Mouse (Mus musculus) T-cell, adult 2 months (primary cell): Measurements from ENCODE around the gene 4931406P16Rik.
A peak's percentile ranks its signal among the peaks of the same experiment; 100 is the strongest.
"Not testable (repeated sequence)": the region's sequence is repeated elsewhere in the genome, so short reads cannot be mapped to it uniquely, and the experiment has no call there.

ENCODE experiments used
- DNase-seq: peaks from one replicate; pipeline ENCODE4 v3.0.0; 2022; ENCODE audit warnings: low spot score

4931406P16Rik gene

GRCm38 (mm10) chr7:34313443-34313875 is at the start of gene 4931406P16Rik:
Gene 4931406P16Rik (minus strand): TSS chr7:34313551.
- peak; percentile 81 for DNase-seq

GRCm38 (mm10) chr7:34355629-34356028 is 42.3 kb upstream of the 4931406P16Rik start:
- no peak for DNase-seq

GRCm38 (mm10) chr7:34351997-34352396 is 38.6 kb upstream of the 4931406P16Rik start:
- DNase-seq, result peak; percentile 7

DNA sequence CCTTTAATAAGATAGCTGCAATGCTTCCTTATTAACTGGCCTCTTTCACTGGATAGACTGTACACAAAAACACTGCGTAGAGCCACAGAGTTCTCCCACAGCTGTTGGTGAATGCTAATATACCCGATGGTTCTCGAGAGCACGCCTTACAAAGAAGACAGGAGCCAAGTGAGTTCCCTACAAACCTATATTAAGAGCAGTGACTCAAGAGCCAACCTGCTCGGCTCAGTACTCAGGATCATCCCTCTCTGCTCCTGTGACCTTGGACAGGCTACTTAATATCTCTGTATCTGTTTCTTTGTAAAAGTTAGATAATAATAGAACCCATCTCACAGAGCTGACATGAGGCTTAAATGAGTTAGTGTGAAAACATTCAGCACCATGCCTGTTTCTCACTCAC is 36.8 kb upstream of the 4931406P16Rik start:
- DNase-seq, result no peak

DNA sequence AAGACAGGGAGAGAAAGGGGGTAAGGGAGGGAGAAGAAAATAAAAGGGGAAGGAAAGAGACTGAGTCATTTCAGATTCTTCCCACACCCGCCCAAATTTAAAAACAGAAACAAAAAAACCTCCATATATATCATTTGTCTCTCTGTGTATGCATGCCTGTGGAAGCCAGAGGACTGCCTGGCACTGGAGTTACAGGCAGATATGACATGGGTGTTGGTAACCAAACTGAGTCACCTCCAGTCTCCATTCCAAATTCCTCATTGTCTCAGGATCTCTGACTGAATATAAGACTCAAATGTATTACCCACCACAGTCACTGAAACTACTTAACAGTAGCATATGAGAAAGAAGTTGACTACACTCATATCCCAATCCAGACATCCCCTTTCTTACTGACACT is 34.7 kb upstream of the 4931406P16Rik start:
- DNase-seq, result no peak

- no peak for DNase-seq
Measured at GRCm38 (mm10) chr7:34347041-34347440, 33.7 kb upstream of the 4931406P16Rik start.

DNA sequence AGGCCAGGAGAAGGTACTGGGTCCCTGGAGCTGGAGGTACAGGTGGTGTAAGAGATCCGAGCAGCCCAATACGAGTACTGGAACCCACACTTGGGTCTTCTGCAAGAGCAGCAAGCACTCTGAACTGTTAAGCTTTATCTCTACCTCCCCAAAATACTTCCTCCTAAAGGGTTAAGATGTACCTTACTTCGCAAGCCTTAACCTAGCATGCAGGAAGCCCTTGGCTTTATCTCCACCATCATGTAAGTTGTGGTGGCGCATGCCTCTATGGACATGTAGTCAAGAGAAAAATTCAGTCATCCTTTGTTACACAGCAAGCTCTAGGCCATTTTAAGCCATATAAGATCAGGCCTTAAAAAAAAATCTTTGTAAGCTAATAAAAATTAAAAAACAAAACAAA is 33.2 kb upstream of the 4931406P16Rik start:
- no peak for DNase-seq

DNA sequence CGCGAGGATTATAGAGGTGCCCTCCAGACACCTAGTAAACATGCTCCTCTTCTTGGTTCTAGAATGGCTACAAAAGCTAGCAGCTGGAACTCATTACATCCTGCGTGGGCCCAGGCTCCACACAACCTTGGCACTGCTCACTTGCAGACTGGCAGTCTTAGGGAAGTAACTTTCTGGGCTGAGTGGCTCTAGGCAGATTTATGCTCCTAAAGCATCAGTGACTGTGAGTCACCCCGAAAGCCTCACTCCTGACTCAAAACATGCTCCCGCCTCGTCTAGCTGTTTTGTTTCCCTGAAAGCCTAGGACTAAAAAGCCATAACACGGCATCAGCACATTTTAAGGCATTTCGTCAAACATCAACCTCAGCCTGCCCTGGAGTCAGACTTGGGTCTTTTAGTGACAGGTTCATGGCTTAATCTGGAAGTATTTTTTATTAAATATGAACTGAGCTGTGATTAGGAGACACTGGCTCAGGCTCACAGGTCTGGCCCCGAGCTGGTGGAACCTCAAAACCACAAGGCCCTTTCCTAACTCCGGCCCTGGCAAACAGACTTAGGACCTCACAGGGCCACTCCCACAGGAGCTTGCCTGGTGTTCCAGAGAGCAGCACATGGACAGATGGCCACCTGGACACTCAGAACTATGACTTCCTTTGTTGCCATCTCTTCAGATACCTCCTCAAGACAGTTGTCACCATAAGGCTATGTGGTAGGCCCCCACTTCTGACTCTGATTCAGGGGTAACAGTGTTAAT is 28.9 kb upstream of the 4931406P16Rik start:
- DNase-seq, result no peak

DNA sequence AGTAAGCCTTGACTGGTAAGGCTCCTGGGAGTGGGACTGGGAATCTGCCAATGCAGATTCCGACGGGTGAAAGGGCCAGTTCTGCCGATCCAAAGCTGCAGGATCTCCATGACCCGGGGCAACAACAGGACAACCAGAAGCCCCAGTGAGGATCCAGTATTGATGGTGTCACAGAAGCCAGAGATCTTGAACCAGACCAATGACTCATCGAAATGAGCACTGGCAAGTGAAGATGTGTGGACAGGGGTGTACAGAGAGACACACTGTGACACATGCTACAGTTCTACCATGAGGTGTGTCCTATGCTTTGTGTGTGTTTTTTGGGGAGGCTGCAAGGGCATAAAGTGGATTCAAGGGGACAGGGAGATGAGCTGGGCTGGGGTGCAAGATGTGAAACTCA is 27.5 kb upstream of the 4931406P16Rik start:
- no peak for DNase-seq

GRCm38 (mm10) chr7:34339164-34339489 is 25.8 kb upstream of the 4931406P16Rik start:
- no peak for DNase-seq

DNA sequence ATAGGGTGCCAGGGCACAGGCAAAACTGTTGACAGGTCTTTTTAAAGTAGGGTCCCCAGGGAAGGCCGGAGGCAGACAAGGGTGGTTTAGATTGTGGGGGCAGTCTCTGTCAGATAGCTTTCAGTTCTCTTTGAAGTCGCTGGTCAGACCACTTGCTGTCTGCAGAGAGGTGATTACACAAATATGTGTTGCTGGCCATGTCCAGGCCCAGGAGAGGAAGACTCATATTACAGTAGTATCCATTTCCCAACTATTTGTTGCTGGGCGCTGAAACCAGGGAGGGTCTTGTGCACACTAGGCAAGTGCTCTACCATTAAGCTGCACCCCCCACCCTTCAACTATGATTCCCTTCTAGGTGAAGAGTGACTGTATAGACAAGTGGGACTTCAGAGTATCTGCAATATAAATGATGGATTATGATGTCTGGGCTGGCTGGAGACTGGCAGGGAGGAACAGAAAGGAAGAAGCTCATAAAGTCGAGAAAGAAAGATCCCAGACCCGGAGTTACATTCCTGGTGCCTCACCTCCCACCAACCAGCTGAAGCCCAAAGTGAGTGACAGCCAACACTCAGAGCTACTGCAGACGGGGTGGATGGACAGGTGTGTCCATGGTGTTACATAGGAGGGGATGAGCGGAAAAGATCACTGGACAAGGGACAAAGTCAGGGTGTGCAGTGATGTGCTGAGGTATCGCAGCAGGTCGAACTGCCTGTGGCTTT is 25.3 kb upstream of the 4931406P16Rik start:
- no peak for DNase-seq

DNA sequence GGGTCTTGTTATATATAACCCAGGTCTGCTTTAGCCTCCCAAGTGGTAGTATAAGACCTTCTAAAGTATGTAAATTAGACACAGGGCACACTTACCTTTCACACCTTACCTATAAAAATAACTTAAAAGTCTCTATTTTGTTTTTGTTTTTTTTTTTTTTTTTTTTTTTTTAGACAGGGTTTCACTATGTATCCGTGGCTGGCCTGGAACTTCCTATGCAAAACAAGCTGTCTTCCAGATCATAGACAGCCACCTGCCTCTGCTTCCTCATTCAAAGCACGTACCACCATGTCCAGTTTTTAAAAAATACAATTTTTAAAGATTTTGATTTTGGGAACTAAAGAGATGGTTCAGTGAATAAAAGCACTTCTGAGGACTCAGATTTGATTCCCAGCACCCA is 23.9 kb upstream of the 4931406P16Rik start:
- no peak for DNase-seq

DNA sequence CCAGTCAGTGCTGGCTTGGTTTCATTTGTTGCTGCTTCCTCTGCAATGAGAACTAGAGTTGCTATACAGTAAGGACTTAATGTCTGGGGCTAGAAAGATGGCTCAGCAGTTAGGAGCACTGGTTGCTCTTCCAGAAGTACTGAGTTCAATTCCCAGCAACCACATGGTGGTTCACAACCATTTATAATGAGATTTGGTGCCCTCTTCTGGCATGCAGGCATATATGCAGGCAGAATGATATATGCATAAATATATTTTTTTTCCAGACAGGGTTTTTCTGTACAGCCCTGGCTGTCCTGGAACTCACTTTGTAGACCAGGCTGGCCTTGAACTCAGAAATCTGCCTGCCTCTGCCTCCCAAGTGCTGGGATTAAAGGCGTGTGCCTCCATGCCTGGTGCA is 23.2 kb upstream of the 4931406P16Rik start:
- DNase-seq, result not testable (repeated sequence)

- DNase-seq, result no peak
Measured at GRCm38 (mm10) chr7:34327493-34327892, 14.1 kb upstream of the 4931406P16Rik start.

GRCm38 (mm10) chr7:34324857-34325256 is 11.5 kb upstream of the 4931406P16Rik start:
- DNase-seq, result no peak

GRCm38 (mm10) chr7:34324005-34324404 is 10.7 kb upstream of the 4931406P16Rik start:
- no peak for DNase-seq

DNA sequence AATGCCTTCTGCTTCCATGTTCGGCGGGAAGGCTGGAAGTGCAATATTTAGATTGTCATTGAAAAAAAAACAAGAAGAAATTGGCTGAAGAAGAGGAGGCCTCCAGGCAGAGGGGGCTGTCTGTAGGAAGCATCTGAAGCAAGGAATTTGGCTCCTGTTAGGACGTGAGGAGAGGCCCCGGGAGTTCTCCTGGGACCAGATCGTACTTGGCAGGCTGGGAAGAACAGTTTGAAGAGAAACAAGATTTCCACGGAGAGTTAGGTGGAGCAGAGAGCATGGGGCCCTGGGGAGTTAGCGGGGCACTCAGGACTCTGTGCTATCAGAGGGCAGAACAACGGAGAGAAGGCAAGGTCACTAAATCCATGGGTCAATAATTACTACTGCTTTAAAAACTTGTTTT is 10.0 kb upstream of the 4931406P16Rik start:
- no peak for DNase-seq

DNA sequence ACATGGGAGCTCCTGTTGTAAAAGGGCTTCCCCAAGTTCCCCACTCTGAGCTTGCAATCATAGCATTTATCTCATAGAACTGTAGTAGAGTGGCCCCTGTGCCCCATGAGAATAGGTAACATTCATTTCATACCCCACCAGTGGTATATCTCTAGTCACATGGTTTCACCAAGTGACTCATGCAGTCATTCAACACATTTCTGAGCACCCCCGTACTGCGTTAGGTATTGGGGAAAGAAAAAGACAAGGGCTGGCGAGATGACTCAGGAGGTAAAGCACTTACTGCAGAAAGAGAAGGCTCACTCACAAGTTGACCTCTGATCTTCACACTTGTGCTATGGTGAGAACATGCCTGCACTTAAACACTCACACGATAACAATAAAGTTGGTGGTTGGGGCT is 8.6 kb upstream of the 4931406P16Rik start:
- DNase-seq, result no peak

GRCm38 (mm10) chr7:34321119-34321518 is 7.8 kb upstream of the 4931406P16Rik start:
- no peak for DNase-seq

DNA sequence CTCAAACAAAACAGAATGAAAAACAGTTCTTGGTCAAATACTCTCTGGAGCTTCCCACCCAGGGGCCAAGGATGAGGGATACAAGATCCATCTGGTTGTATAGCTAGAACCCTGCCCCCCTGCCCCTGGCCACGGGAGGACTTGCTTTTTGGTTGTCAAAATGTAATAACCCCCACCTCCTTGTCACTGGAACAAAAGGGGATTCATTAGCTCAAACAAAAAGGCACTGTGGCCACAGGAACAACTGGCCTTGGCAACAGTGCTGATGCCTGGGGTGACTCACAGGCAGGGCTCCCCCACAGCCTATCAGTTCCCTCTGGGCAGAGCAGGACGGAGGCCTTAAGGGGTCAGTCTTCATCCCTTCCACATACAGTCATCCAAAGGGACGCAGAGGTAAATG is 6.6 kb upstream of the 4931406P16Rik start:
- no peak for DNase-seq

- DNase-seq, result no peak
Measured at GRCm38 (mm10) chr7:34319123-34319522, 5.8 kb upstream of the 4931406P16Rik start.

GRCm38 (mm10) chr7:34317901-34318476 is 4.6 kb upstream of the 4931406P16Rik start:
- no peak for DNase-seq

DNA sequence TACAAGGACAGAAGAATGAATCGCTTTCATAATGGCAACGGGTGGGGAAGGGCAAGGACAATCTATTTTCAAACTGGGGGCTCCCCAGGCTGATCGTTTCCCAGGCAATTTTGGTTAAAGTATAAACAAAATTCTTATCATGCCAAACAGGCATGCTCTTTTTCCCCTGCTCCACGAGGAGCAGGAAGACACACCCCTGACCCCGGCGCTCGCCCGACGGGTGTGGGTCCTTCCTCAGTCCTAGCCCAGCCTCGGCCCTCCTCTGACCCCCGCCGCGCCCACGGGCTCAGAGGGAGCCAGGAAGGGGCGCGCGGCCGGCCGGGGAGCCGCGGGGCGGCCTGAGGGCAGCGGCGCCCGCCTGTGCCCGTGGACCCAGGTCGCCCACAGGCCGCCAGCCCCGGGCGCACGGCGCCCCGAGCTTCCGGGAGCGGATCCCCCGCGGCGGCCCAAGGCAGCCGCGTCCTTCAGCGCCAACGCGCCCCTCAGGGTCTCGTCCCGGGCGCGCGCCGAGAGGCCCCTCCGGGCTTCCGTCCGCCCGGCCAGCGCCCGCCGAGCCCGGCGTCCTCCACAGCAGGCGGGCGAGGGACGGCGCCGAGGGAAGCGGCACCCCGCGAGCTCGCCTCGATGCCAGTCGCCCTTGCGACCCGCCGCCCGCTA is 437 bp downstream of the 4931406P16Rik start:
- peak; percentile 19 for DNase-seq
